Mouse (Mus musculus) cerebellum, postnatal 25 days (tissue): ENCODE data around the gene Mapk8.
A peak's percentile ranks its signal among the peaks of the same experiment; 100 is the strongest.

Experiments
- DNase-seq, 2 experiments: peaks; one replicate each; pipeline ENCODE4 v3.0.0; 2021; ENCODE audit warnings: mixed read lengths in 2 of 2

Gene Mapk8

GRCm38 (mm10) chr14:33347738-33348137, 99.2 kb downstream of the Mapk8 start:
- no peak for DNase-seq

GRCm38 (mm10) chr14:33346546-33346945, 100.4 kb downstream of the Mapk8 start:
- no peak for DNase-seq

- peak; percentile 45 to 55 for DNase-seq
Measured at GRCm38 (mm10) chr14:33343131-33343725, 103.7 kb downstream of the Mapk8 start.

GRCm38 (mm10) chr14:33338684-33339083, 108.3 kb downstream of the Mapk8 start:
- DNase-seq, result no peak

GRCm38 (mm10) chr14:33335733-33336132, 111.2 kb downstream of the Mapk8 start:
- DNase-seq, result no peak

GRCm38 (mm10) chr14:33334402-33334801, 112.6 kb downstream of the Mapk8 start:
- no peak for DNase-seq

- no peak for DNase-seq
Measured at GRCm38 (mm10) chr14:33333833-33334232, 113.1 kb downstream of the Mapk8 start.

- no peak for DNase-seq
Measured at GRCm38 (mm10) chr14:33331627-33332026, 115.3 kb downstream of the Mapk8 start.

- no peak for DNase-seq
Measured at GRCm38 (mm10) chr14:33330986-33331385, 116.0 kb downstream of the Mapk8 start.

- no peak for DNase-seq
Measured at GRCm38 (mm10) chr14:33329297-33329805, 117.6 kb downstream of the Mapk8 start.

GRCm38 (mm10) chr14:33328369-33328768, 118.6 kb downstream of the Mapk8 start:
- no peak for DNase-seq
